Mouse (Mus musculus) liver (tissue): ENCODE data around the gene Baiap2l2.

ENCODE experiments used
- DNase-seq: peaks from one replicate; pipeline ENCODE4 v3.0.0-alpha.2; 2020; ENCODE audit warnings: mixed read lengths

The Baiap2l2 gene

GRCm38 (mm10) chr15:79208758-79209439 is 76.4 kb downstream of the Baiap2l2 start:
- DNase-seq, result no peak

GRCm38 (mm10) chr15:79208211-79208610 is 77.1 kb downstream of the Baiap2l2 start:
- no peak for DNase-seq
